Mouse (Mus musculus): ENCODE measurements around the gene Homer3. TPM values are rescaled to one million over a fixed set of nuclear protein-coding genes. Genes with fewer than 3 reads are reported as not detected.

Homer3 gene
- polyA plus RNA-seq (2016; fragmentation: Nextera tagmentation; extraction: Ambion mirVana): 90.7 and 94.5 TPM in 2 replicates

DNA sequence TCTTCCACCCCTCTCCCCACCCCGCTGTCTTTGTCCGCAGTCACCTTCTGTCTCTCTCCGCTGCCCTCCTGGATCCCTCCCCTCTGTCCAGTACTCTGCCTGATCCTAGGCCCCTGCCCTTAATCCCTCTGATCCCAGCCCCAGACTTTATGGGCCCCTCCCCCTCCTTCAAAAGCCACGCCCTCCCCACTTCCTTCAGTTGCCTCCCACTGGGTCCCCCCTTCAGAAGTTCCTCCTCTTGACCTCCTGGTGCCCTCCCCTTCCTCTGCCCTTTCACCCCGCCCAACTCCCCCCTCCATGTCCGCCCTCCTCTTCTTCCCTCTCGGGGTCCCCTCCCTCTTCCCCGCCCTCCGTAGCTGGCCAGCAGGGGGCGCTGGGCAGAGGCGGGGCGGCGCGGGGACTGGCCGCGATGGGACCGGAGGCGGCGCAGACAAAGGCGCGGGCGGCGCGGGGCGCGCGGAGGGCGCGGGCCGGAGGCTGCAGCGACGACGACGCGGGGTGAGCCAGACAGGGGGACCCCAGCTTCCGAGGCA lies at the start of gene Homer3:
Homer3 (plus strand) TSS at position 225 of the 533 bp plus-strand sequence.
- Histone ChIP-seq H3K4me1 (peaks cover 24% of the 10 kb centered on the region), H3K27ac (peak within 1 kb of the TSS; percentile 80), H3K4me3 (replicated peaks) (peak within 1 kb of the TSS; percentile 94), H3K9ac (peak within 1 kb of the TSS; percentile 95), H3K4me2 (peak within 1 kb of the TSS; percentile 85), H3K27me3 (no peaks in the 10 kb centered on the region), H3K9me3 (peaks cover 5% of the 10 kb centered on the region), H3K36me3 (replicated peaks) (peaks cover 31% of the 10 kb centered on the region)
- peak; percentile 90 for ATAC-seq (ENCODE audit: low FRiP score)
- under 1% methylated on average over 35 of the region's 36 CpGs for WGBS

DNA sequence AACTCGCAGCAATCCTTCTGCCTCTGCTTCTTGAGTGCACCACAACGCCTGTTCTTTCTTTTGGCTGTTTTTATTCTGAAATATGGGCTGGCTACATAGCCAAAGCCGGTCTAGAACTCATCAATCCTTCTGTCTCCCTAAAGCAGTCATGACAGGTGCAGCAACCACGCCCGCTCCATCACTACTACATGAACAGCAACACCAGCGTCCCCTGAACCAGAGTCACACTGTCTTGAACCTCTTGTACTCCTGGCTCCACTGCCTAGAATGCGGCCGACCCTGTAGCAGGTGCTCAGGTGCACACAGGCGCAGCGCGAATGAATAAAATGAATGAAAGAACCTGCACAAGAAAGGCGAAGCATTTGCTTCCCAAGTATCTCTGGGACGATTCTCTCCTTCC lies 49.0 kb upstream of the Homer3 start:
- Histone ChIP-seq H3K27ac (no peak overlapping the region; the same call in 1 of the 2 replicates), H3K9ac (peak overlapping the region; percentile 80), H3K4me3 (replicated peaks) (peak overlapping the region; percentile 77), H3K36me3 (replicated peaks) (peaks cover 46% of the 10 kb centered on the region), H3K27me3 (no peaks in the 10 kb centered on the region), H3K9me3 (no peaks in the 10 kb centered on the region), H3K4me2 (peak overlapping the region; percentile 87), H3K4me1 (peaks cover 23% of the 10 kb centered on the region)
- ATAC-seq (ENCODE audit: low FRiP score): peak; percentile 31
- WGBS: 9% methylated on average over 13 of the region's 13 CpGs

GRCm38 (mm10) chr8:70234080-70234780 lies 48.4 kb upstream of the Homer3 start, which contains the start of the genes Sugp2 and Armc6:
Sugp2 (plus strand) TSS chr8:70234226.
Armc6 (minus strand) TSS chr8:70234466.
- H3K9ac ChIP-seq: peak within 1 kb of the TSS; percentile 80
- H3K36me3 ChIP-seq (replicated peaks): peaks cover 47% of the 10 kb centered on the region
- H3K4me1 ChIP-seq: peaks cover 23% of the 10 kb centered on the region
- no peaks in the 10 kb centered on the region for H3K9me3 ChIP-seq
- H3K27ac ChIP-seq: peak within 1 kb of the TSS; percentile 86
- peak within 1 kb of the TSS; percentile 87 for H3K4me2 ChIP-seq
- H3K4me3 ChIP-seq (replicated peaks): peak within 1 kb of the TSS; percentile 77
- peak; percentile 96 for ATAC-seq (ENCODE audit: low FRiP score)
- no peaks in the 10 kb centered on the region for H3K27me3 ChIP-seq
- WGBS: under 1% methylated on average over 67 of the region's 67 CpGs

DNA sequence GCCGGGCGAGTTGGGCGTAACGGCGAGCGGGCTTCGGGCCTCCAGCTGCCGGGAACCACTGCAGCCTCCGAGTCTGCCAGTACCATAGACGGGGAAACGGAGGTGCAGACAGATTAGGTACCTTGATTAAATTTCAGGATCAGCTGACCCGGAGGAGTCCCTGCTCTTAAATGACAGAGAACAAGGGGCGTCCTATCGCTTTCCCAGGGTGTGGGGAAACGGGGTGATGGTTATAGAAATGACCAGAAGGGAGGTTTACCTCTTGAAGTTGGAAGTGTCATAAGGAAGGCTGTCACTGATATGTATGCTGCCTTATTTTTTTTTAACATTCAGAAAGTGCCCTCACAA lies 47.9 kb upstream of the Homer3 start:
- H3K9me3 ChIP-seq: no peaks in the 10 kb centered on the region
- no peaks in the 10 kb centered on the region for H3K27me3 ChIP-seq
- H3K4me2 ChIP-seq: peak overlapping the region; percentile 87
- under 1% methylated on average over 15 of the region's 15 CpGs for WGBS
- ATAC-seq (ENCODE audit: low FRiP score): no peak
- peaks cover 46% of the 10 kb centered on the region for H3K36me3 ChIP-seq (replicated peaks)
- peak overlapping the region; percentile 77 for H3K4me3 ChIP-seq (replicated peaks)
- peak overlapping the region; percentile 80 for H3K9ac ChIP-seq
- H3K27ac ChIP-seq: peak overlapping the region; percentile 86
- peaks cover 23% of the 10 kb centered on the region for H3K4me1 ChIP-seq

GRCm38 (mm10) chr8:70237842-70238241 lies 44.8 kb upstream of the Homer3 start:
- Histone ChIP-seq H3K4me3 (replicated peaks) (no peak overlapping the region), H3K4me2 (no peak overlapping the region), H3K4me1 (peaks cover 21% of the 10 kb centered on the region), H3K27me3 (no peaks in the 10 kb centered on the region), H3K9ac (no peak overlapping the region), H3K27ac (no peak overlapping the region), H3K9me3 (no peaks in the 10 kb centered on the region), H3K36me3 (replicated peaks) (peaks cover 62% of the 10 kb centered on the region)
- ATAC-seq (ENCODE audit: low FRiP score): no peak
- 92% methylated on average over 2 of the region's 2 CpGs for WGBS

- no peak for ATAC-seq (ENCODE audit: low FRiP score)
- WGBS: 93% methylated on average over 5 of the region's 5 CpGs
- peaks cover 87% of the 10 kb centered on the region for H3K36me3 ChIP-seq (replicated peaks)
Observed at GRCm38 (mm10) chr8:70240642-70241041, 42.0 kb upstream of the Homer3 start.

DNA sequence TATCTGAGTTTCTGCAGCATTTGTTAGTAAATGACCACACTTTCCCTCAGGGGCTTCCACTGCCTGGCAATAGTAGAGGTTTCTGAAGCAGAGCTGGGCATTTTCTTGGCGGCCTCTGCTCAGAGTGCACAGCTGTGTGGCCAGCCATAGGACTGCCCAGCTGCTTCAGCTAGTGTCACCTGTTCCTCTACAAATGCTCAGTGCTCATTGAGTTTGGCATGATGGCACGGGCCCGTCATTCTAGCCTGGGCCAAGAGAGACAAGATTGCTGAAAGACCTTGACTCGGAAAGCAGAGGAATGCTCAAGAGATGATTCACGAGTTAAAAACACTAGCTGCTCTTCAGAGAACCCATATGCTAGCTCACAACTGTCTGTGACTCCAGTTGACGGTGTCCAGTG lies 36.0 kb upstream of the Homer3 start:
- Histone ChIP-seq H3K4me3 (replicated peaks) (no peak overlapping the region), H3K4me2 (no peak overlapping the region), H3K36me3 (replicated peaks) (peaks cover 95% of the 10 kb centered on the region), H3K9me3 (no peaks in the 10 kb centered on the region), H3K4me1 (peaks cover 9% of the 10 kb centered on the region), H3K27ac (no peak overlapping the region), H3K9ac (no peak overlapping the region), H3K27me3 (no peaks in the 10 kb centered on the region)
- ATAC-seq (ENCODE audit: low FRiP score): no peak
- WGBS: 93% methylated on average over 6 of the region's 6 CpGs

More at GRCm38 (mm10) chr8:70240642-70241041, 42.0 kb upstream of the Homer3 start:
- Histone ChIP-seq H3K4me2 (no peak overlapping the region), H3K4me3 (replicated peaks) (no peak overlapping the region), H3K4me1 (peaks cover 11% of the 10 kb centered on the region), H3K9me3 (no peaks in the 10 kb centered on the region), H3K27me3 (no peaks in the 10 kb centered on the region), H3K27ac (no peak overlapping the region), H3K9ac (no peak overlapping the region)

GRCm38 (mm10) chr8:70247841-70248240 lies 34.8 kb upstream of the Homer3 start:
- no peak for ATAC-seq (ENCODE audit: low FRiP score)
- Histone ChIP-seq H3K27ac (no peak overlapping the region), H3K4me3 (replicated peaks) (no peak overlapping the region), H3K4me2 (no peak overlapping the region), H3K9ac (no peak overlapping the region), H3K9me3 (no peaks in the 10 kb centered on the region), H3K36me3 (replicated peaks) (peaks cover 95% of the 10 kb centered on the region), H3K4me1 (peaks cover 9% of the 10 kb centered on the region), H3K27me3 (no peaks in the 10 kb centered on the region)
- 84% methylated on average over 3 of the region's 3 CpGs for WGBS

DNA sequence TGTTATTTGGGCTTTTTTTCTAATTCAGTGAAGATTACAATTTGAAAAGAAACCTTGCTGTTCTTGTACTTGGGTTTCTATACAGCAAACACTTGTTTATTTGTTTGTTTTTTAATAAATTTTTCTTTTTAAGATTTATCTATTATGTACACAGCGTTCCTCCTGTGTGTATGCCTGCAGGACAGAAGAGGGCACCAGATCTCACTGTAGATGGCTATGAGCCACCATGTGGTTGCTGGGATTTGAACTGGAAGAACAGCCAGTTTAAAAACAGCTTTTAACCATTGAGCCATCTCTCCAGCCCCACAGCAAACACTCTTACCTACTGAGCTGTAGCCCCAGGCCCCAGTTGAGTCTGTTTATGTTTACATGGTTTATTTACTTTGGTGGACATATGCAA lies 28.0 kb upstream of the Homer3 start:
- no peaks in the 10 kb centered on the region for H3K4me1 ChIP-seq
- H3K4me3 ChIP-seq (replicated peaks): no peak overlapping the region
- H3K9ac ChIP-seq: no peak overlapping the region
- no peak overlapping the region for H3K4me2 ChIP-seq
- H3K27me3 ChIP-seq: no peaks in the 10 kb centered on the region
- no peaks in the 10 kb centered on the region for H3K9me3 ChIP-seq
- H3K27ac ChIP-seq: no peak overlapping the region
- peaks cover 99% of the 10 kb centered on the region for H3K36me3 ChIP-seq (replicated peaks)
- ATAC-seq (ENCODE audit: low FRiP score): no peak
- 83% methylated on average over 1 of the region's 1 CpGs for WGBS

DNA sequence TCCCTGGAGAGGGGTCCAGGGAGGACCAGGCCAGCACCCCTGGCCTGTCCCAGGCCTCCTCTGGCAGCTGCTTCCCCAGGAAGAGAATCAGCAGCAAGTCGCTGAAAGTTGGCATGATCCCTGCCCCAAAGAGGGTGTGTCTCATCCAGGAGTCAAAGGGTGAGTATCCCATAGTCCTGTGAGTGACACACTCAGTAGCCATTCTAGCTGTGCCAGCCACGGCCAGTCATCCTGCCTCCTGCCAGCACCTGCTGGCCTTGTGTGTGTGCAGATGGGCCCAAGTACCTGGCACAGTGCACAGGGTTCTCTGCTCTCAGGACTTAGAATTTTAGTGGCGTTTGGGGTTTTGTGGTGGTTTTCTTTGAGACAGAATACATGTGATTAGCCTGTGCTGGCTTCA lies 25.2 kb upstream of the Homer3 start:
- Histone ChIP-seq H3K9ac (no peak overlapping the region), H3K4me2 (no peak overlapping the region), H3K27ac (no peak overlapping the region), H3K4me3 (replicated peaks) (no peak overlapping the region), H3K9me3 (no peaks in the 10 kb centered on the region), H3K4me1 (no peaks in the 10 kb centered on the region), H3K36me3 (replicated peaks) (peaks cover 99% of the 10 kb centered on the region), H3K27me3 (no peaks in the 10 kb centered on the region)
- no peak for ATAC-seq (ENCODE audit: low FRiP score)
- WGBS: 96% methylated on average over 3 of the region's 3 CpGs

DNA sequence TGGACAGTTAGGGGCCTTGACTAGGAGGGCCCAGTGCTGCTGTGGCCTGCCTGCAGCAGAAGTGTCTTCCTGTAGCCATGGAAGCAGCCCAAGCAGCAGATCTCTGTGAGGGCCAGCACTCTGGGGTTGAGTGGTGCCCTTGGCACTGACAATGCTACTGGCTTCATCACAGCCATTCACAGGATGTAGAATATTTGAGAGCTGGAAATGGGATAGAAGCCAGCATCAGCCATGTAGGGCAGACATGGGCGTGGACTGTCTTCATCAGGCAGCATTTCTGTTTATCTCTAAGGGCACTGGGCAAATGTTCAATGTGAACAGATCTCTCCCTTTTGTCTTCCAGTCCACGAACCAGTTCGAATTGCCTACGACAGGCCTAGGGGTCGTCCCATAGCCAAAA lies 24.0 kb upstream of the Homer3 start:
- Histone ChIP-seq H3K4me3 (replicated peaks) (no peak overlapping the region), H3K36me3 (replicated peaks) (peaks cover 99% of the 10 kb centered on the region), H3K27me3 (no peaks in the 10 kb centered on the region), H3K9ac (no peak overlapping the region), H3K4me2 (no peak overlapping the region), H3K4me1 (no peaks in the 10 kb centered on the region), H3K27ac (no peak overlapping the region), H3K9me3 (no peaks in the 10 kb centered on the region)
- no peak for ATAC-seq (ENCODE audit: low FRiP score)
- 95% methylated on average over 5 of the region's 5 CpGs for WGBS

DNA sequence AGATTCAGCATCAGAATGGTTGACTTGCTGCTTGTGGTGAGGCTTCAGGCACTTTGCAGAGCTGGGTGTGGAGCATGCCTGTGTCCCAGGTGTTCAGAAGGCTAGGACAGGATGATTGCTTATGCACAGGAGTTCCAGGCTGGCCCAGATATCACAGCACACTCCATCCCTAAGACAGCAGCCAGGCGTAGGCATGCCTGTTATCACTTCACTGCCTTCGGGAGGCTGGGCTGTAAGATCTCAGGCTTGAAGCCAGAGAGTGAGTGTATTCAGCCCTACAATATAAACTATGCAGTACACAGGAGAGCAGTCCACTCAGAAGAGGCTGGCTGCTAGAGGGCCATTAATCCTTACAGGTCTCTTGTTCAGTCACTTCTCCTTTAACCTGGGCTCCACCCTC lies 23.6 kb upstream of the Homer3 start:
- H3K4me3 ChIP-seq (replicated peaks): no peak overlapping the region
- H3K27me3 ChIP-seq: no peaks in the 10 kb centered on the region
- H3K4me2 ChIP-seq: no peak overlapping the region
- H3K9ac ChIP-seq: no peak overlapping the region
- no peaks in the 10 kb centered on the region for H3K4me1 ChIP-seq
- no peak overlapping the region for H3K27ac ChIP-seq
- no peaks in the 10 kb centered on the region for H3K9me3 ChIP-seq
- ATAC-seq (ENCODE audit: low FRiP score): no peak
- peaks cover 99% of the 10 kb centered on the region for H3K36me3 ChIP-seq (replicated peaks)
- WGBS: 93% methylated on average over 2 of the region's 2 CpGs

DNA sequence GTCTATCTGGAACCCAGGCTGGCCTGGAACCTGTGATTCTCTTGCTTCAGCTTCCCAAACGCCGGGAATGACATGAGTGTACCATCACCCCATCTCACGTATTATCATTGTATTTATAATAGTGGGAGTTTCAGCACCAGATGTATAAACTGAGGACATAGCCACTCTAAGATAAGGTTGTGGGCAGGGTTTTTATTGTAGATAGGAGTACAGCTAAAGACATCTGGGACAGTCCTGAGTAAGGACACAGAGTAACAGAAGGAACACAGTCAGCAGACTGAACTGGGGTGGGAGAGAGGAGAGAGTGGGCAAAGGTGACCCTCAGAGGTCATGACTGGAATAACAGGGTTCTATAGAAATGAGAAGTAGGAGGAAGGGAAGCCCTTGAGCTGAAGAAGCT lies 15.0 kb upstream of the Homer3 start:
- Histone ChIP-seq H3K4me3 (replicated peaks) (no peak overlapping the region), H3K9ac (no peak overlapping the region), H3K4me1 (no peaks in the 10 kb centered on the region), H3K4me2 (no peak overlapping the region), H3K36me3 (replicated peaks) (peaks cover 34% of the 10 kb centered on the region), H3K27me3 (no peaks in the 10 kb centered on the region), H3K27ac (no peak overlapping the region), H3K9me3 (no peaks in the 10 kb centered on the region)
- ATAC-seq (ENCODE audit: low FRiP score): no peak
- 89% methylated on average over 3 of the region's 3 CpGs for WGBS

Data from forebrain, embryonic 12.5 days (tissue).